Mouse (Mus musculus): ENCODE data around the gene Odf4. TPM values are rescaled to one million over a fixed set of nuclear protein-coding genes. Genes with fewer than 3 reads are reported as not detected.
"Not testable (repeated sequence)": the region's sequence is repeated elsewhere in the genome, so short reads cannot be mapped to it uniquely, and the experiment has no call there.

Gene Odf4
- total RNA-seq, 4 experiments from 2014 or later = 0.44 TPM; not detected in 3

- DNase-seq (ENCODE audit: low spot score) = no peak
Observed at GRCm38 (mm10) chr11:68946806-68947440, 20.0 kb upstream of the Odf4 start.

GRCm38 (mm10) chr11:68946001-68946400 is 19.1 kb upstream of the Odf4 start:
- DNase-seq (ENCODE audit: low spot score) = no peak

- DNase-seq (ENCODE audit: low spot score) = no peak
Observed at GRCm38 (mm10) chr11:68945245-68945644, 18.4 kb upstream of the Odf4 start.

GRCm38 (mm10) chr11:68942731-68943130 is 15.8 kb upstream of the Odf4 start:
- DNase-seq (ENCODE audit: low spot score) = no peak

- DNase-seq (ENCODE audit: low spot score) = no peak
Observed at GRCm38 (mm10) chr11:68940516-68940915, 13.6 kb upstream of the Odf4 start.

- peak; percentile 93 for DNase-seq (ENCODE audit: low spot score)
Observed at GRCm38 (mm10) chr11:68939451-68940304, 12.8 kb upstream of the Odf4 start.

- not testable (repeated sequence) for DNase-seq (ENCODE audit: low spot score)
Observed at GRCm38 (mm10) chr11:68936951-68937350, 10.1 kb upstream of the Odf4 start.

GRCm38 (mm10) chr11:68933885-68934507 is 7.1 kb upstream of the Odf4 start:
- no peak for DNase-seq (ENCODE audit: low spot score)

- no peak for DNase-seq (ENCODE audit: low spot score)
Observed at GRCm38 (mm10) chr11:68929947-68930346, 3.1 kb upstream of the Odf4 start.

GRCm38 (mm10) chr11:68924749-68925148 is 2.1 kb downstream of the Odf4 start:
- DNase-seq (ENCODE audit: low spot score) = no peak

- no peak for DNase-seq (ENCODE audit: low spot score)
Observed at GRCm38 (mm10) chr11:68923191-68923590, 3.7 kb downstream of the Odf4 start.

- DNase-seq (ENCODE audit: low spot score) = no peak
Observed at GRCm38 (mm10) chr11:68914566-68914965, 12.3 kb downstream of the Odf4 start.

- DNase-seq (ENCODE audit: low spot score) = peak; percentile 48
Observed at GRCm38 (mm10) chr11:68911531-68912177, 15.2 kb downstream of the Odf4 start.

GRCm38 (mm10) chr11:68908846-68909503 is 17.9 kb downstream of the Odf4 start:
- DNase-seq (ENCODE audit: low spot score) = no peak

- no peak for DNase-seq (ENCODE audit: low spot score)
Observed at GRCm38 (mm10) chr11:68907251-68907650, 19.6 kb downstream of the Odf4 start.

- no peak for DNase-seq (ENCODE audit: low spot score)
Observed at GRCm38 (mm10) chr11:68906461-68906790, 20.5 kb downstream of the Odf4 start.

- DNase-seq (ENCODE audit: low spot score) = no peak
Observed at GRCm38 (mm10) chr11:68905665-68906460, 21.0 kb downstream of the Odf4 start.

GRCm38 (mm10) chr11:68905138-68905531 is 21.7 kb downstream of the Odf4 start:
- no peak for DNase-seq (ENCODE audit: low spot score)

- DNase-seq (ENCODE audit: low spot score) = peak; percentile 85
Observed at GRCm38 (mm10) chr11:68904375-68905137, 22.3 kb downstream of the Odf4 start.

GRCm38 (mm10) chr11:68903775-68904174 is 23.1 kb downstream of the Odf4 start:
- DNase-seq (ENCODE audit: low spot score) = no peak
